Mouse (Mus musculus): Measurements from ENCODE around the gene Taar3.

Gene Taar3

DNA sequence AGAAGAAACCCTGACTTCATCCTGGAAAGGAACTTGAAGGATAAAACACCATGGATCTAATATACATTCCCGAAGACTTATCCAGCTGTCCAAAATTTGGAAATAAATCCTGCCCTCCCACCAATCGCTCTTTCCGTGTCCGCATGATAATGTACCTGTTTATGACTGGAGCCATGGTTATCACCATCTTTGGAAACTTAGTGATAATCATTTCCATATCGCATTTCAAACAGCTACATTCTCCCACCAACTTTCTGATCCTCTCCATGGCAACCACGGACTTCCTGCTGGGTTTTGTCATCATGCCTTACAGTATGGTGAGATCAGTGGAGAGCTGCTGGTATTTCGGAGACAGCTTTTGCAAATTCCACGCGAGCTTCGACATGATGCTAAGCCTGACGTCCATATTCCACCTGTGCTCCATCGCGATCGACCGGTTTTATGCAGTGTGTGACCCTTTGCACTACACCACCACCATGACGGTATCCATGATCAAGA is at the start of gene Taar3:
Taar3 (plus strand) TSS at position 51 of the 498 bp plus-strand sequence.
- no peak for DNase-seq (ENCODE audit: low spot score in 2 of 2)

DNA sequence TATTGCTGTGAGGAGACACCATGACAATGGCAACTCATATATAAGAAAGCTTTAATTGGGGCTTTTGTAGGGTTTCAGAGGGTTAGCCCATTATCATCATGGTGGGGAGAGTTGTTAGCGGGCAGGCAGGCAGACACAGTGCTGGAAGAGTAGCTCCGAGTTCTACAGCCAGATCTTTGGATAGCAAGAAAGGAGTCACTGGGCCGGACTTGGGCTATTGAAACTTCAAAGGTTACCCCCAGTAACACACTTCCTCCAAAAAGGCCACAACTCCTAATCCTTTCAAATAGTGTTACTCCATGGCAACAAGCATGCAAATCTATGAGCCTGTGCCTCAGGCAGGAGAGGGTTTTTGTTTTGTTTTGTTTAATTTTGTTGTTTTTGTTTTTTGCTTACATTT is 48.2 kb upstream of the Taar3 start:
- DNase-seq (ENCODE audit: low spot score in 2 of 2), result no peak

DNA sequence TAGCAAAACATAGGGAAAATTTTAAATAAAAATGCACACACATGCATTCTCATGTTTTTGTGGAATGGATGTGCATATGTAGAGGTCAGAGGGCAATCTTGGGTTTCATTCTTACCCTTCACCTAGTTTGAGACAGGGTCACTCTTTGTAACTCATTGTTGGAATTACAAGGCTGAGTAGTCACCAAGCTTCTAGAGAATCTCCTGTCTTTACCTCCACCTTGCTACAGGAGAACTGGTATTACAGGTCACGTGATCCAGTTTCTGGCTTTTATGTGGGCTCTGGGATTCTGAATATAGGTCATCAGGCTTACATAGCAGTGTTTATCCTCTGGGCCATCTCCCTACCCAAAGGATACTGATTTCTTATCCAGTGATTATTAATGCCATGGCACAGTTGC is 43.7 kb upstream of the Taar3 start:
- DNase-seq (ENCODE audit: low spot score in 2 of 2), result no peak

DNA sequence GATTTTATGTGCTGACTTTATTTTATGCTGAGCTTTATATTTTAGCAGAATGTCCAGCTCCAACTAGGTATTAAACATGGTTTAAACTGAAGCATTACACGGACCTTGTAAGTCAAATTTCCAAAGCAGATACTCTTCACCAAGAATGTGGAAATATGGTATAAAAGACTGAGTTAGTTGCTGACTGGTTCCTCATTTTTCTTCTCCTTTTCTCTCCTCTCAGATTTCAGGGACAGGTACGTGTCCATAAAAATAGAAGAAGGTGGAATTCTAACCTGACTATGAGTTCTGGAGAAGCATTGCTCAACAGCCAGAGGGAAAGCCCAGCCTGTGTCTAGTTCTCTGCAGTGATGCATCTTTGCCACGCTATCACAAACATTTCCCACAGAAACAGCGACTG is 29.3 kb upstream of the Taar3 start, which contains the start of gene Taar1:
Taar1 (plus strand) TSS at position 301 of the 400 bp plus-strand sequence.
- no peak for DNase-seq (ENCODE audit: low spot score in 2 of 2)

DNA sequence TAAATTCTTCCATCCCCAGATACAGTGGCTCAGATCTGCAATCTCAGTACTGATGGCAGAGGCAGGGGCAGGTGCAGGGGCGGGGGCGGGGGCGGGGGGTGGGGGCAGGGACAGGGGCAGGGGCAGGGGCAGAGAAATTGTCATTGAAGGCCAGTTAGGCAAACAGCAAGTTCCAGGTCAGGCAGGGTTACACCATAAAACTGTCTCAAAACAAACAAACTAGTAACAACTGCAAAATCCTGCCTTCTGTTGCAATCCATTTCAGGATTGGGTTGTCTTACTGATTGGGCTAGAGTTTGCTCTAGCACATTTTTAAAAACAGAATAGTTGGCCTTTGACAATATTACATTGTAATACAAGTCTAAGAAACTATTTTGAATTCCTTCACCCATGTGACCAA is 26.9 kb upstream of the Taar3 start:
- DNase-seq (ENCODE audit: low spot score in 2 of 2), result no peak

DNA sequence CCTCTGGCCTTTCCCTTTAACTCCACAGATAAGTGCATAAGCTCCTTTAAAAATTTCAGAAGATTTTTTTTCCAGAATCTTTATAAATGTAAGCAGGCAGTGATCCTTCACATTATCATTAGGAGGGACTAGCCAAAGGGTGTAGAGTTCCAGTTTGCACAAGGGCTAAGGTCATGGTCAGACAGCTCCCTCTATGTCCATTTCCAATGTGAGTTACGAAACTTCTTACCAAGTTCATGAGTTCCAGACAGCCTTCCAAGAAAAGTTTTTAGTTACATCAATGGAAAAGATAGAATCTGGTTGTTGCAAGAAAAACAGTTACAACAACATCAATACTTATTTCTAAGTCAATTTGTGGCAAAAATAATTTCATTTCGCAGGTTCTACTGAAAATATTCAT is 25.4 kb upstream of the Taar3 start:
- DNase-seq (ENCODE audit: low spot score in 2 of 2), result no peak

DNA sequence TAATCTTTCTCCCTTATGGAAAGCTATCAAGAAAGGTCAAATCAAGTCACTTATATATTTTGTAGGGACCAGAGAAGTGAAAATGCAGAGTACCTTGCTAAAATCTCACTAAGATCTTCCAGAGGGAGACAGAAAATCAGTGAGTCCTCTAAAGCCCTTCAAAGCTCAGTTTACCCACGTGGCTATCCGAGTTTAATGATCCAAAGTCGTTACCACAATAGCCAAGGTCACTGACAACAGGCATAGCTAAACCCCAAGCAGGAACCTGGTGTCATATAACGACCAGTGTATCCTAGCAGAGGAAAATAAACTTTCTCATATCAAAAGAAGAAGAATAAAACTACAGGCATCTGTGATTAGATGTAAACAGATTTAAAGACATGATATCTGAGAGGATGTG is 11.7 kb upstream of the Taar3 start:
- DNase-seq (ENCODE audit: low spot score in 2 of 2), result no peak

DNA sequence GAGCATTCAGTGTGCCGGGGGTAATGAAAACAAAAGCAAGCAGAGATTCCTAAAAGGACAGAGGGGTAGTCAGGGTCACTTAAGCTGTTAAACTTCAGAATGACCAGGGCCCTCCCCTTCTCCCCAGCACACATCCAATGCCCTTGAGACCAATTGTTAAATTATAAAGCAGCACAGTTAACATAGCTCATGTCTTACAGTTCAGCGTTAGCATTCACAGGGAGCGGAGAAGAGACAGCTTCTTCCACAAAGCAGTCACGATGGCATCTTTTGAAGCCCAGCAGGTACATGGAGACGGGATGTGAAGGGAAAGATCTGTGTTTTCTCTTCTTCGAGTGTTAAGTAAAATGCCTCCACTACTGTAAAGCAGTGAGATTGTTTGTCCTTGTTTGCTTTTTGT is 11.0 kb upstream of the Taar3 start, which contains the start of gene Taar2:
Taar2 (plus strand) TSS at position 261 of the 400 bp plus-strand sequence.
- no peak for DNase-seq (ENCODE audit: low spot score in 2 of 2)

DNA sequence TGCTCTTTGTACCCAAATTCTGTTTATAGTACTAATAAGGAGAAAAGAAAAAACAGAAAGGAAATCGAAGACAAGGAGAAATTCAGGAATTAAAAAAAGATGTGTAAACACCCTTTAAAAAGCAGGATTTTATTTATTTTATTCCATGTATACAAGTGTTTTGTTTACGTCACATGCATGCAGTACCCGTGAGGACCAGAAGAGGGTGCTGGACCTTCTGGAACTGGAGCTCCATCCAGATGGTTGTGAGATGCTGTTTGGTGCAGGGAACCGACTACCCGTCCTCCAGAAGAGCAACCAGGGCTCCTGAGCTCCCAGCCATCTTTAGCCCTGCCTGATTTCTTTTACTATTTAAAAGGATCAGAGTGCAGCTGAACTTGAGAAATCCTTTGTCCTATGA is 6.9 kb upstream of the Taar3 start:
- peak in 1 of 2 experiments; percentile 49 for DNase-seq (ENCODE audit: low spot score in 2 of 2)

DNA sequence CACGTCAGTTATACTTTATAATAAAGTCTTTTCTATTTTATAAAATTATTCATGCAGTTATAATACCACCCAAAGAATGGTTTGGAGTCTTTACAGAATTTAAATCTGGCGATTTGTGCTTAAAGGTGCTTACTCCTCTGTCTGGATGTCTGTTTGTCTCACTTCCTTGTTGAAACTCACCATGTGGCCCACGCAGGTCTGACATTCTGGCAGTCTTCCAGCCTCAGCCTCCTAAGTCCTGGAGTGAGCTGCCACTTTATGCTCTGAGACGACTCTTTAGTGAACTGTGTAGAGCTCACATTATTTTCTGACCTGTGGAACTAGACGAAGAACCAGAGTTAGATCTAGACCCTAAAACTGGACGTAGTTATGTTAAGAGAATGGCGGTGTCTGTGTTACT is 1.3 kb upstream of the Taar3 start:
- DNase-seq (ENCODE audit: low spot score in 2 of 2), result no peak

DNA sequence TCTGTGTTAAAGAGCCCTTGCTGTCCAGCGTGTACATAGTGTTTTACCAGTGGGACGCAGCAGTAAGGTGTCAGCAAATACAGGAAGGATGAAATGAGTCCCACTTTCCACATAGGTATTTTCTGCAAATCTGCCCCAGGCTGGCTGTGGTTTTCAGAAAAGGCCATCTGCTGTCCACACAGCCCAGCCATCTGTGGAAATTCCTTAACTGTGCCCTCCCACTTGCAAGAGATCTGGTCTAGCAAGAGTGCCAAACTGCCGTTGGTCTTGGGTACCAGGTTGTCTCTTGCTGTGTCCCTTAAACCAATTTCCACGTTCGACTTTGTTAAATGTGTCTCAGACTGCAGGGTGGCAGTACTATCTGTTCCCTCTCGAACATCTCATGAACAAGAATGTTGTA is 2.4 kb downstream of the Taar3 start:
- no peak for DNase-seq (ENCODE audit: low spot score in 2 of 2)

DNA sequence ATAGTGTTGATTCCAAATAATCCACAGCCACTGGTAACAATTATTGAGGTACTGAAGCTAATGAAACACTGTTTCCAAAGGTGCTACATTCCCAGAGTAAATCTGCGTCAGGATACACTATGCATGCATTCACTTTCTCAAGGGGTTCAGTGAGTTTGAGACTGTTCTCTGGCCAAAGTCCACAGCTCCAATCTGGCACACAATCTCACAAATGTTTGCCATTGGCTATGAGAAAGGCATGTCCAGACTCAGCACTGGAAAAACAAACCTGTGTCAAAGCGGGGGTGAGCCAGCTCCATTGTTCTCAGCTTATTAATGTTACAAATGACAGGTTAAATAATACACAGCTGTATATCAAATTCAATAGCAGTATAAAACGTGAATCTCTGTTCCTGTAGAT is 9.7 kb downstream of the Taar3 start:
- DNase-seq (ENCODE audit: low spot score in 2 of 2), result no peak

DNA sequence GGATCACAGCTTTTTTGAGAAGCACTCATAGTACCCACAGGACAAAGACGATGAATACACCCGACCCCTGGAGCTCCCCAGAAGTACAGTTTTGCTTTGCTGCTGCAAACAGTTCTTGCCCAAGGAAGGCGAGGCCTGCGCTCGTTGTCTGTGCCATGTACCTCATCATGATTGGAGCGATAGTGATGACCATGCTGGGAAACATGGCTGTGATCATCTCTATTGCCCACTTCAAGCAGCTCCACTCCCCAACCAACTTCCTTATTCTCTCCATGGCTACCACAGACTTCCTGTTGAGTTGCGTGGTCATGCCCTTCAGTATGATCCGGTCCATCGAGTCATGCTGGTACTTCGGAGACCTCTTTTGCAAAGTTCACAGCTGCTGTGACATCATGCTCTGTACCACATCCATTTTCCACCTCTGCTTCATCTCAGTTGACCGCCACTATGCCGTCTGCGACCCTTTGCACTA is 11.1 kb downstream of the Taar3 start, which contains the start of gene Taar4:
Taar4 (plus strand) TSS at position 51 of the 472 bp plus-strand sequence.
- DNase-seq (ENCODE audit: low spot score in 2 of 2), result no peak

DNA sequence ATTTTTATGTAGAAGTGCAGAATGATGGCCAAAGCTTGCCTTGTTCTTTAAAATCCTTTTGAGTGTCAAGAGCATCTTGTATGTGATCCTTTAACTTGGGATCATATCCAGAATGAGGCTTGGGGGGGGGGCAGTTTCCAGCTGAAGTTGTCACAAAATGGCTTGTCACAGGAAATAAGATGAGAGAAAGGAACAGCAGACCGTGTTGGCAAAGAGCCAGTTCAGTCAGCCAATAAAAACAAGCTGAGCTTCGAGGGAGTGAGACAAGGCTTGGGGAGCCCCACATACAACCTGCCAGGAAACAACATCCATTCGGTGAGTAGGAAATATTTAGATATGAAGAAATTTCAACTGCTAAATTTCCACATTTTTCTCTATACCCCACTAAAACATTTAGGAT is 14.1 kb downstream of the Taar3 start:
- DNase-seq (ENCODE audit: low spot score in 2 of 2), result no peak

DNA sequence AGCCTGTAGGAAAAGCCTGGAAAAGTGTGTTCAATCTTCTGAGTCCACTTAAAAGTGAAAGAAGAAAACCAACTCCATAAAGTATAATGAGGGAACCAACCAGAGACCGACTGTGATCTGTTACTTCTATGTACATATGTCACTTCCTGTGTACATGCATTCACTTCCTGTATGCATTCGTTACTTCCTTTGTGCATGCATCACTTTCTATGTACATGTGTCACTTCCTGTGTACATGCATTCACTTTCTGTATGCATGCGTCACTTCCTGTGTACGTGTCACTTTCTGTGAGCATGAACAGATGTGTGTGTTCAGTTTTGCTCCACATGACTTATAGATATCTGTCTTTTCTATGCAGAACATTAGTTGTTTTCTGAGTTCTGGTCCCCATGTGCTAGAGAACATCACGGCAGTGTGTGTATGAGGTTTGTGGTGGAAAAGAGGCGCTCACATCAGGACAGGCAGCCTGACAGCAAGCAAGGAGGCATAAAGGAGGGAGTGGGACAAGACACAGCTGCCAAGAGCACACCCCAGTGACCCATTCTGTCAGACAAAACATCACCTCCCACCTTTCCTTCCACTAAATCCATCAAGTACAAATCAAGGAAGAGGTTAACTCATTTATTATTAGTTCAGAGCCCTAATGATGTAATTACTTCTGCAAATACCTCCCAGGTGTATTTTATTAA is 15.7 kb downstream of the Taar3 start:
- no peak for DNase-seq (ENCODE audit: low spot score in 2 of 2)

DNA sequence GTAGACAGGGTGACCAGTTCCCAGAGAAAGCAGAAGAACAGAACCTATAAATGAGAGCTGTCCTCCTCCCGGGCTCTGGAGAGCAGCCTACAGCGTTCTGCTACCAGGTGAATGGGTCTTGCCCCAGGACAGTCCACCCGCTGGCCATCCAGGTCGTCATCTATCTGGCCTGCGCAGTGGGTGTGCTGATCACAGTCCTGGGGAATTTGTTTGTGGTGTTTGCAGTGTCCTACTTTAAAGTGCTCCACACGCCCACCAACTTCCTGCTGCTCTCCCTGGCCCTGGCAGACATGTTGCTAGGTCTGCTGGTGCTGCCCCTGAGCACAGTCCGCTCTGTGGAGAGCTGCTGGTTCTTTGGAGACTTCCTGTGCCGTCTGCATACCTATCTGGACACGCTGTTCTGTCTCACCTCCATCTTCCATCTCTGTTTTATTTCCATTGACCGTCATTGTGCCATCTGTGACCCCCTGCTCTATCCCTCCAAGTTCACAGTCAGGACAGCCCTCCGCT is 21.4 kb downstream of the Taar3 start, which contains the start of gene Taar5:
Taar5 (plus strand) TSS at position 51 of the 510 bp plus-strand sequence.
- DNase-seq (ENCODE audit: low spot score in 2 of 2), result no peak

DNA sequence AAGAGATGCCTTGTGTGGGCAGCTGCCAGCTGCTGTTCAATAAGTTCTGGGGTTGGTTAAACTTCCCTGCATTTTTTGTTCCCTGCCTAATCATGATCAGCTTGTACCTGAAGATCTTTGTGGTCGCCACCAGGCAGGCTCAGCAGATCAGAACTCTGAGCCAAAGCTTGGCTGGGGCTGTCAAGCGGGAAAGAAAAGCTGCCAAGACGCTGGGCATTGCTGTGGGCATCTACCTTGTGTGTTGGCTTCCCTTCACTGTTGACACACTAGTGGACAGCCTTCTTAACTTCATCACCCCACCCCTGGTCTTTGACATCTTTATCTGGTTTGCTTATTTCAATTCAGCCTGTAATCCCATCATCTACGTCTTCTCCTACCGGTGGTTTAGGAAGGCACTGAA is 21.9 kb downstream of the Taar3 start:
- no peak for DNase-seq (ENCODE audit: low spot score in 2 of 2)

DNA sequence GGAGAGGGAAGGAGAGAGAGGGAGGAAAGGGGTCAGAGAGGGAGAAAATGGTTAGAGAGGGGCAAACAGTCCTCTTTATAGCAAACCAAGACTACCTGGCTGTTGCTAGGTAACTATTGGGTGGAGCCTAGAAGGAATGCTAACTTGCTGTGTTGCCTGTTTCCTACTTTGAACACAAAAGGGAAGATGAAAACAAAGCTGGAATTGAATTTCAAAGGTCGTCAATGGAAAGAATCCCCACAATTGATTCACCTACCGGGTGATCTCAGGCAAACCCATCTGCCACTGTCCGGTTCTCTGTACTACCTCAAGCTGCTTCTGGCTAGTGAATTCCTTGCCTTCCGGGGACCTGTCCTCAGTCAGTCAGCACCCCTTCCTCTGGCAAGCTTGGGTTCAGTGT is 28.6 kb downstream of the Taar3 start:
- no peak for DNase-seq (ENCODE audit: low spot score in 2 of 2)

DNA sequence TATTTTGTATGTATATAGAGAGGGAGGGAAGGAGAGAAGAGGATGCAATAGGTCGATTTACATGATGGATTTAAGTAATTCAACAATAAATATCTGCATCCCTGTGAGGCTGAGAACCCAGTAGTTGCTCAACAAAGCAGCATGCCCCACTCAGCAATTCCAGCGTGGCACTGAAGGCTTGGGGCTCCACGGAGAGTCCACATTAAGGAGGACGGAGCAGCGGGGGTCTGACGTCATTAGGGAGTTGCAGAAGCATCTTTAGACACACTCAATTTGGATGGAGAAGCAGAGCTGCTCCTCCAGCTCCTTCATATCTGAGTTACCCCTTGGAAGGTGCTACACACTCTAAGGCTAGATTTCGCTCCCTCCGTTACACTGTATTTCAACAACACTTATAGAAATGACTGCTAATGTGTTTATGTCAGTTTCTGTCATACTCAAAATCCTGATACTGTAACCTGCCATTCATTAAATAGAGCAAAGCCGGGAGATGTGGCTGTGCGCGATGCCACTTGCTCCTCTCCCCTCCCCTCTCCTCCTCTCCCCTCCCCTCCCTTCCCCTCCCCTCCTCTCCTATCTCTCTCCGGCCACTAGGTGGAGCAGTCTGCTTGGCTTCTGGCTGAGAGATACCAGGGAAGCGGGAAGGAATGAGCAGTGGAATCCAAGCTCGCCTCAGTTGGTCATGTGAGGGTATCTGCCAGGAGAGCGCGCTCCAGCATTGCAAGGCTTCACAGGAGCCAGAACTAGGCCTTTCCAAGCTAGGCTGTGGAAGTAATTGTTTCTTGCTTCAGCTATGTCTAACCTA is 29.7 kb downstream of the Taar3 start:
- peak; percentile 20 to 66 for DNase-seq (ENCODE audit: low spot score in 2 of 2)

DNA sequence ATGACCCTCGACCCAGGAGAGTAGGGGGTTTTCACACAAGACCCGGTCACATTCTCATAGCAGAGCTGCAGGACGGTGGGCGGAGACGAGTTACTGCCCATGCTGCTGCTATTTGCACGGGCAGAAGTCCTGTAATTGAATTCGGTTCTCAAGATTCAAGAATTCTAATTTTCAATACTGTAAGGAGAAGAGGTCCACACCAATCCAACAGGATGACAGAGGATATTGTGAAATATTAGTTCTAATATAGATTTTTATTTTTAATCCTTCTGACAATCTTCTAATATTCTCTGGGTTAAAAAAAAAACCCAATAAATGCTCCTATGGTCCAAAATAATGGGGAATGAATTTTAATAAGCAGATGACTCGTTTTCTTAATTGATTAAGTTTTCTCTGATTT is 36.2 kb downstream of the Taar3 start, which contains the start of gene Taar6:
Taar6 (minus strand) TSS at position 101 of the 400 bp plus-strand sequence.
- DNase-seq (ENCODE audit: low spot score in 2 of 2), result no peak

DNA sequence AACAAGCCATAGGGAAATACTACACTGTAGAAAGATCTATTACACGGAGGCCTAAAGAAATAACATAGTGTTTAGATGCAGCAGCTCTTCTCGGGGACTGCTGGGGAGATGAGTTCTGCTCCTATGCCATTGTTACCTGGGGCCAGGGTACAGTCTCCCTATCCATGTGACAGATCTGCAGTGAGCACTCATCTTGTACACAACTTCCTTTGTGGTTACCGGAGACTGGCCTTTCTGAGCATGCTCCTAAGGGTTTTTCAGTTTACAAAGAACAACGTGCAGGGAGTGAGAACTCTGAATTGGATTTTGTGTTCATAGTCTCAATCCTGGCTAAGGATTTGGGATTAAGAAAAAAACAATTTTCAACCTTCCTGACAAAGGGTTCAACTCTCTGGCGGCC is 37.1 kb downstream of the Taar3 start:
- DNase-seq (ENCODE audit: low spot score in 2 of 2), result no peak

DNA sequence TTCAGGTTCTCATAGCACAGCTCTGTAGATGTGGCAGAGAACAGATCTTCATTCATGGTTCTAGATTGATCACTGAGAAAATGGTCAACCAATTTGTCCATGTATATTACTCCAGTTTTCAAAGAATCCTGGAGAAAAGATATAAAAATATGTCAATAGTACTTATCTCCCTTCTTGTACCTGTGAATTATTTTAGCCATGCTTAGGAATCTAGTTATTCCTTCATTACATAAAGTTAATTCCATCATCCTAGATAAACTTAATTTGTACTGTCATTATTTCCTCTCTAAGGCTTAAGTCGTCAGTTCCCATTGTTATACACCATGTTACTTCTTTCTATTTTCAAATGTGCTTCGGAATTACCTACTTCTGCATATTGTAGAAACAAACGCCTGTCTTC is 44.0 kb downstream of the Taar3 start, which contains the start of gene Taar7a:
Taar7a (minus strand) TSS at position 101 of the 400 bp plus-strand sequence.
- no peak for DNase-seq (ENCODE audit: low spot score in 2 of 2)

Data from spleen, postnatal 10 days (tissue).